Mouse (Mus musculus) C2C12 (cell line): ENCODE results near the gene Serpina1e.

Experiments used
- CEBPB ChIP-seq: IDR thresholded peaks from one replicate; pipeline ENCODE4 v1.6.1; 2011; ENCODE audit warnings: low read depth, mild to moderate bottlenecking, control low read depth, moderate library complexity
- CTCF ChIP-seq: IDR thresholded peaks from one replicate; pipeline ENCODE4 v1.5.1; 2011; ENCODE audit not compliant: control insufficient read depth, insufficient read depth, insufficient read length
- MAX ChIP-seq: IDR thresholded peaks from one replicate; pipeline ENCODE4 v1.6.1; 2011; ENCODE audit warnings: mild to moderate bottlenecking, control low read depth
- MYOD1 ChIP-seq: IDR thresholded peaks from one replicate; pipeline ENCODE4 v1.6.1; 2011; ENCODE audit warnings: low read depth; ENCODE audit not compliant: control insufficient read depth, insufficient read length
- MYOG ChIP-seq: IDR thresholded peaks from one replicate; pipeline ENCODE4 v1.6.1; 2011; ENCODE audit not compliant: control insufficient read depth, insufficient read length; ENCODE audit errors: extremely low read depth

DNA sequence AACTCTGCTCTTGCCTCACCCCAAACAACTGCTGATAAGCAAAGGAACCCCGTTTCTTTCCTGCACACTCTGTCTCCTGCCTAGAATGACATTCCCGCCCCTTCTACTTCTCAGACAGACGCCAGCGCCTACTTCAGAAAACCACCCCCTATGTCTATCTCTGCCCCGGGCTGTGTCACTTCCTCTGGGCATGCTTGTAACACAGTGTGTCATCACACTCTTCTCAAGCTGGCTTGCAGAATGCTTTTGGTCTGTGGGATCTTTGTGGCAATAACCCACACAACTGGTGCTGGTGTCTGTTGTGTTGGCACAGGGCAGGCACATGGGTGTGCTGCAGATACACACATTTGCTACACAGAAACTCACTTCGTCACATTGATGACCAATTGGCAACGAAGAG is 34.2 kb upstream of the Serpina1e start:
- TF ChIP-seq CTCF (no peak), CEBPB (no peak), MYOG (no peak), MAX (no peak), MYOD1 (no peak)
